Mouse (Mus musculus) mouse embryonic stem cell (cell line): ENCODE measurements around the gene Ikzf4.
"Not testable (repeated sequence)": the region's sequence is repeated elsewhere in the genome, so short reads cannot be mapped to it uniquely, and the experiment has no call there.

Experiments
- in situ Hi-C, 2 experiments: fragments of 300-500 bp; cut with MboI; formaldehyde crosslinking; loops; 1 replicate in 1 of 2; 3 replicates in 1 of 2; pipeline ENCODE4 v1.14.3; 2019 to 2020; ENCODE audit warnings: low sequenced_read_pairs in 2 of 2, low pct_unique_long_range_greater_than_20kb in 1 of 2, mixed read lengths in 1 of 2; ENCODE audit not compliant: unreplicated experiment in 1 of 2

Gene Ikzf4

GRCm38 (mm10) chr10:128642749-128643148 is 3.0 kb downstream of the Ikzf4 start:
- in situ Hi-C loops: no loop called here

- in situ Hi-C loops: no loop called here
Measured at GRCm38 (mm10) chr10:128641871-128642270, 3.9 kb downstream of the Ikzf4 start.

- in situ Hi-C loops: no loop called here
Measured at GRCm38 (mm10) chr10:128640891-128641290, 4.9 kb downstream of the Ikzf4 start.

GRCm38 (mm10) chr10:128639999-128640398 is 5.8 kb downstream of the Ikzf4 start:
- in situ Hi-C loops: no loop called here

GRCm38 (mm10) chr10:128637011-128637410 is 8.8 kb downstream of the Ikzf4 start:
- in situ Hi-C loops: no loop called here

GRCm38 (mm10) chr10:128636561-128636960 is 9.2 kb downstream of the Ikzf4 start:
- in situ Hi-C loops: no loop called here

- in situ Hi-C loops: no loop called here
Measured at GRCm38 (mm10) chr10:128635697-128636096, 10.1 kb downstream of the Ikzf4 start.

DNA sequence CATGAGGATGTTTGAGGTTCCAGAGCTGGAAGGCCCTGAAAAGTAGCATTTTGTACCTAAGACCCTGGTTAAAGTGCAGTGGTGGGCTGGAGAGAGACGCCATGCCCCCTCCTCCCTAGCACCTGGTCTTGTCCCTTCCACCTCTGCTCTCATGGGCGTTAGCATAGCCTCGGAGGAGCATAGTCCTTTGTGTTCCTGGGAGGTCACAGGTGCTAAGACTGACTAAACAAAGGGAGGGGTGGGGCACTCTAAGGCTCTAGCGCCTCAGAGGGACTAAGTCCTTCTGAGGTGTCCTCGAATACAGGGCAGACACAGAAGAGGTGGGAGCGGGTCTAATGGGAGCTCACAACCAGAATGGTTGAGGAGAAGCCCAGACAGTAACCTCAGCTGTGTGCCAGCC is 14.2 kb downstream of the Ikzf4 start:
- in situ Hi-C loops: no loop called here

DNA sequence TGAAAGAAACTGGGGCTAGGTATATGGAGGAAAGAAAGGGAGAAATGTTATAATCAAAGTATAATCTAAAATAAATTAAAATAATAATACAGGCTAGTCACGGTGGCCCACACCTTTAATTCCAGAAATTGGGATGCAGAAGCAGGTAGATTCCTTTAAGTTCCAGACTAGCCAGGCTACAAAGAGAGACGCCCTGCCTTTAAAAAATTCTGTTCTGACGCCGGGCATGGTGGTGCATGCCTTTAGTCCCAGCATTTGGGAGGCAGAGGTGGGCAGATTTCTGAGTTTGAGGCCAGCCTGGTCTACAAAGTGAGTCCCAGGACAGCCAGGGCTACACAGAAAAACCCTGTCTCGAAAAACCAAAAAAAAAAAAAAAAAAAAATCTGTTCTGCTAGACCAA is 15.5 kb downstream of the Ikzf4 start:
- in situ Hi-C loops: not testable (repeated sequence)

GRCm38 (mm10) chr10:128629746-128630145 is 16.0 kb downstream of the Ikzf4 start:
- in situ Hi-C loops: no loop called here

DNA sequence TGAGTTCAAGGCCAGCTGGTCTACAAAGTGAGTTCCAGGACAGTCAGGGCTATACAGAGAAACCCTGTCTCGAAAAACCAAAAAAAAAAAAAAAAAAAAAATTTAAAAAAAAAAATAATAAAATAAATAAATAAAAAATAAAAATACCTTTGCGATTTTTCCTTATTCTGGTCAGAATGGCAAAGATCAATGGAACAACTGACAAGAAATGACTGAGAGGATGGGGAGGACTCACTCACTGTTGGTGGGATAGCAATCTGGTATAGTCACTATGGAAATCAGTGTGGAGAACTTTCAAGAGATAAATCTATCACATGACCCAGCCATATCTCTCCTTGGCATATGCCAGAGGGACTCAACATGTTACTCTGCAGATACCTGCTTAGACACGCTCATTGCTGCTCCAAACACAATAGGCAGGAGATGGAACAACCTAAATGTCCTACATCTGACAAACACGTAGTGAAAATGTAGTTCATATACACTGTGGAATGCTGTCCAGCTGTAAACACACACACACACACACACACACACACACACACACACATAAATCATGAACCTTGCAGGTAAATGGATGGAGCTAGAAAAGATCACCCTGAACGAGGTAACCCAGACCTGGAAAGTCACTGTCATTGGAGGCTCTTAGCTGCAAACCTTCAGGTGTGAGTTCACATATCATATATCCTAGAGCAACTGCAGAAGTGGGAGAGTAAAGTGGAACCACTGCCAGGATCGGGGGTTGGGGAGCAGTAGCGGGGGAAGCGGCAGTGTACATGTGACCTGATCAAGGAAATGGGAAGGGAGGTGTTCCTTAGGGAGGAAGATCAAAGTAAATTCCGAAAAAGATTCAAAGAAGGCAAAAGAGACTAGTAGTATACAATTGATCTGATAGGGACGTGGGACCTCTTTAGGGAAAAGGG is 18.1 kb downstream of the Ikzf4 start:
- in situ Hi-C loops: no loop called here

DNA sequence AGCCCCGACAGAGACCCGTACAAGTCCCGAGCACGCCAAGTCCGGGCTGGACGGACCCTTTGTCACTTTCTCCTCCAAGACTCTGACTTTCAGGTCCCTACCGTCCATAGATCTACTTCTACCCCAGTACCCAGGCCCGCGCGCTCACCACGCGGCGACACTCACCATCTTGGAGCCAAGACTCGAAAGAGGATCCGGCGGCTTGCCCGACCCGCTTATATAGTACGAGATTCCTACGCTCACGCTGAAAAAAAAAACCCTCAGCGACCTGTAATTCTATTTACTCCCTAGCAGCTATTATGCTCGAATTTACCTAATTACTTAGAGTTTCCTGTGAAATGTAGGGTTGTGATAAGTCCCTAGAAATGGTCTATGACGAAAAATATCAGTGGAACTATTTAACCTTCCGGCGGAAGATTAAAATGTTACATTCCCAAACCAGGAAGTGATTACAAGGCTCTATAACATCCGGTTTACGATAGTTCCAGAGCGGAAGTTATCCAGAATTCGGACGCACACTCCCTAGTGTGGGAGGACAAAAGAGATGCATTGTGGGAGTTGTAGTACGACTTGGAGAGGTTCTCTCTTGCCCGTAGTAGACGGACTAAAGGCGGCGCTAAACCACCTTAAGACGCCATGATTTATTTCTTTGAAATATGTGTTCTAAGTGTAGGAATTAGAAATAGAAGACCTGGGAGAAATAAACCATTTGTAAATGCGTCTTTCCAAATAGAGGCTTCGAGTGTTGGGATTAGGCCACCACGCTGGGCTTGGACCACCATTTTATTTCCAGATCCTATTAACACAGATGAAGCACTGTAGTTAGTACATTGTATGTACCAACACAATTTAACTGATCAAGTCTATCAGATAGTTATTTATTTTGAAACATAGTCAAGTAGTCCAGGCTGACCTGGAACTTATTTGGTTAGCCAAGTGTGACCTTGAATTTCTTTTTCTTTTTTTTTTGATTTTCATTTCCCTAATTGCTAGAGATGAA is 19.2 kb downstream of the Ikzf4 start, which contains the start of gene Rps26:
Gene Rps26, minus strand, starts transcription at position 437 of the 1,000 bp plus-strand sequence.
- in situ Hi-C loops: no loop called here

DNA sequence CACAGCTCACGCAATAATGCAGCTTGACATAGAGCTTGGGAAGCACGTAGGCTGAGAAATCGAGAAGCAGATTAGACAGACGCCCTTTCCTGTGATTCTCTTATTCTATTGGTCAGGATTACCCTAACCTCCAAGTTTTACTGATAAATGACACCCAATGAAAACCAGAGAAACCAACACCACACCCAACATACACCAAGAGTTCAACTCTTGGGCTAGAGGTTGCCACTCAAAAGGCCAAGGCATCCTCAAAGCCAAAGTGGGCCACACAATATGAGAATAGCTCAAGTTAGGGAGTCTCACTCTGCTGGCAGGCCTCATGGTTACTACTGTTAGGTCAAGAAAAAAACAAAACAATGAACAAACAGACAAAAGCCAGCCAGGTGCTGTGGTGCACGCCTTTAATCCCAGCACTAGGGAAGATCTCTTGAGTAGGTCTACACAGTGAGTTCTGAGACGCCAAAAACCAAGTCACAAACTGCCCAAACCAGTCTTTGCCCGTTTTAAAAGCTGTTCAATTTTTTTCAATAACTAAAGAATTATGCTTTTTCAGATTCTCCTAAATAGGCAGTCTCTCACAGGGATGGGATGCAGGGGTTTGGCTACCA is 20.4 kb downstream of the Ikzf4 start:
- in situ Hi-C loops: no loop called here

- in situ Hi-C loops: not testable (repeated sequence)
Measured at GRCm38 (mm10) chr10:128623106-128623613, 22.6 kb downstream of the Ikzf4 start.

- in situ Hi-C loops: no loop called here
Measured at GRCm38 (mm10) chr10:128622702-128623101, 23.1 kb downstream of the Ikzf4 start.

- in situ Hi-C loops: no loop called here
Measured at GRCm38 (mm10) chr10:128621986-128622520, 23.7 kb downstream of the Ikzf4 start.

GRCm38 (mm10) chr10:128620241-128620640 is 25.6 kb downstream of the Ikzf4 start:
- in situ Hi-C loops: no loop called here

DNA sequence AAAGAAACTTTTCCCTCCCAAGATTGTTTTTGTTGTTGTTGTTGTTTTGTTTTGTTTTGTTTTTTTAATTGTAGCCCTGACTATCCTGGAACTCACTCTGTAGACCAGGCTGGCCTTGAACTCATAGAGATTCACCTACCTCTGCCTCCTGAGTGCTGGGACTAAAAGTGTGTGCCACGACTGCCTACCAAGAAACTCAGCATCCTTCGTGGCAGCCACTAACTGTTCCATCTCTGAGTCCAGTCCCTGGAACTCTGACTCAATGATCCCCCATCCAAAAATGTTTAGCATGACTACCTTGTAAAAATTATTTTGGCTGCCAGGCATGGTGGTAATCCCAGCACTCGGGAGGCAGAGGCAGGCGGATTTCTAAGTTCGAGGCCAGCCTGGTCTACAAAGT is 26.6 kb downstream of the Ikzf4 start:
- in situ Hi-C loops: loop anchor here in 1 of 2 experiments (10.0 kb wide), 1 partner anchor 276 kb away; the partner anchor contains the start of gene Gdf11
